Mouse (Mus musculus) hindbrain, embryonic 14.5 days (tissue): ENCODE results near the gene Thoc6. TPM values are rescaled to one million over a fixed set of nuclear protein-coding genes. Genes with fewer than 3 reads are reported as not detected.

ENCODE experiments used
- ATAC-seq: fragments of 200-750 bp; cut with Nextera tagmentation; 2 replicates; pipeline ENCODE4 v1.8.0; 2017; ENCODE audit warnings: moderate number of reproducible peaks, mild to moderate bottlenecking, moderate TSS enrichment, moderate library complexity; ENCODE audit not compliant: low FRiP score
- DNase-seq: peaks from one replicate; pipeline ENCODE4 v3.0.0-alpha.2; 2015; ENCODE audit warnings: low spot score
- H3K27ac ChIP-seq: fragments of 300-500 bp; sonication (generic); 2 replicates; pipeline ENCODE4 v1.5.1; 2014; ENCODE audit warnings: mild to moderate bottlenecking, moderate library complexity
- H3K27me3 ChIP-seq: fragments of 300-500 bp; sonication (generic); 2 replicates; pipeline ENCODE4 v1.6.1; 2014; ENCODE audit warnings: mild to moderate bottlenecking, low read length, mixed read lengths; ENCODE audit not compliant: control insufficient read depth, insufficient read depth
- H3K36me3 ChIP-seq: fragments of 300-500 bp; sonication (generic); replicated peaks from 2 replicates; pipeline ENCODE4 v1.6.1; 2014; ENCODE audit not compliant: control insufficient read depth, insufficient read depth
- H3K4me1 ChIP-seq: fragments of 300-500 bp; sonication (generic); replicated peaks from 2 replicates; pipeline ENCODE4 v1.6.1; 2014; ENCODE audit warnings: antibody characterized with exemption, low read length, mixed read lengths; ENCODE audit not compliant: control insufficient read depth, insufficient read depth
- H3K4me2 ChIP-seq: fragments of 300-500 bp; sonication (generic); replicated peaks from 2 replicates; pipeline ENCODE4 v1.6.1; 2014; ENCODE audit warnings: mild to moderate bottlenecking, moderate library complexity
- H3K4me3 ChIP-seq: fragments of 300-500 bp; sonication (generic); replicated peaks from 2 replicates; pipeline ENCODE4 v1.5.1; 2014; ENCODE audit warnings: mild to moderate bottlenecking, low read length
- H3K9ac ChIP-seq: fragments of 300-500 bp; sonication (generic); 2 replicates; pipeline ENCODE4 v1.6.1; 2014
- H3K9me3 ChIP-seq: fragments of 300-500 bp; sonication (generic); 2 replicates; pipeline ENCODE4 v1.6.1; 2016; ENCODE audit warnings: low read length; ENCODE audit not compliant: control insufficient read depth
- WGBS: fragments of 180-500 bp; shearing (Covaris S2); extraction: QIAGEN DNeasy Blood & Tissue Kit; methylation state at CpG from one replicate; pipeline ENCODE4 v1.1.7; 2014; 5-methylcytosine and 5-hydroxymethylcytosine counted together
- polyA plus RNA-seq: library from polyadenylated mRNA; unstranded; fragments of >200 nt; fragmentation: Nextera tagmentation; extraction: Ambion mirVana; gene quantifications from 2 replicates; pipeline ENCODE4 v1.2.1, GENCODE M21; 2014

Thoc6 gene
- polyA plus RNA-seq, 1 experiment from 2014 or later: 40.0 TPM

- WGBS: 97% methylated on average over 3 of the region's 3 CpGs
- Histone ChIP-seq H3K9ac (no peak overlapping the region), H3K4me3 (no peak overlapping the region), H3K27ac (no peak overlapping the region), H3K4me2 (no peak overlapping the region), H3K4me1 (peaks cover 22% of the 10 kb centered on the region), H3K36me3 (peaks cover 27% of the 10 kb centered on the region), H3K27me3 (peaks cover 20% of the 10 kb centered on the region), H3K9me3 (no peaks in the 10 kb centered on the region)
- no peak for DNase-seq
- ATAC-seq: no peak
Observed at GRCm38 (mm10) chr17:23671519-23671918, 2.2 kb downstream of the Thoc6 start.

GRCm38 (mm10) chr17:23670516-23671074, 3.1 kb downstream of the Thoc6 start:
- ATAC-seq (no peak), DNase-seq (no peak)
- WGBS: 96% methylated on average over 6 of the region's 7 CpGs
- peaks cover 11% of the 10 kb centered on the region for H3K27me3 ChIP-seq
- H3K4me2 ChIP-seq: no peak overlapping the region
- no peak overlapping the region for H3K27ac ChIP-seq
- no peaks in the 10 kb centered on the region for H3K9me3 ChIP-seq
- H3K4me3 ChIP-seq: no peak overlapping the region
- no peak overlapping the region for H3K9ac ChIP-seq
- peaks cover 16% of the 10 kb centered on the region for H3K4me1 ChIP-seq
- peaks cover 28% of the 10 kb centered on the region for H3K36me3 ChIP-seq

GRCm38 (mm10) chr17:23665511-23665910, 8.2 kb downstream of the Thoc6 start:
- DNase-seq (no peak), ATAC-seq (0 out of 2 replicates have a peak, but pooled peaks have one; percentile 25)
- H3K4me2 ChIP-seq: no peak overlapping the region
- H3K9ac ChIP-seq: no peak overlapping the region
- 0 out of 2 replicates have a peak, but pooled peaks cover 1% of the 10 kb centered on the region for H3K4me1 ChIP-seq
- no peaks in the 10 kb centered on the region for H3K9me3 ChIP-seq
- no peak overlapping the region for H3K4me3 ChIP-seq
- H3K27ac ChIP-seq: no peak overlapping the region
- peaks cover 21% of the 10 kb centered on the region for H3K27me3 ChIP-seq
- H3K36me3 ChIP-seq: peaks cover 28% of the 10 kb centered on the region
- 76% methylated on average over 14 of the region's 14 CpGs for WGBS

GRCm38 (mm10) chr17:23664556-23665021, 9.1 kb downstream of the Thoc6 start:
- ATAC-seq (no peak), DNase-seq (peak; percentile 75)
- H3K9me3 ChIP-seq: no peaks in the 10 kb centered on the region
- H3K36me3 ChIP-seq: peaks cover 23% of the 10 kb centered on the region
- peaks cover 31% of the 10 kb centered on the region for H3K27me3 ChIP-seq
- 17% methylated on average over 5 of the region's 5 CpGs for WGBS
- H3K27ac ChIP-seq: no peak overlapping the region
- H3K4me1 ChIP-seq: 0 out of 2 replicates have a peak, but pooled peaks cover 3% of the 10 kb centered on the region
- H3K4me2 ChIP-seq: no peak overlapping the region
- H3K9ac ChIP-seq: no peak overlapping the region
- H3K4me3 ChIP-seq: no peak overlapping the region

- Histone ChIP-seq H3K36me3 (peaks cover 1% of the 10 kb centered on the region; the same call in 1 of the 2 replicates), H3K27me3 (peaks cover 34% of the 10 kb centered on the region), H3K4me3 (no peak overlapping the region), H3K9ac (no peak overlapping the region), H3K9me3 (no peaks in the 10 kb centered on the region), H3K4me2 (no peak overlapping the region), H3K4me1 (0 out of 2 replicates have a peak, but pooled peaks cover 3% of the 10 kb centered on the region), H3K27ac (no peak overlapping the region)
- DNase-seq (no peak), ATAC-seq (no peak)
- WGBS: 2% methylated on average over 9 of the region's 9 CpGs
Observed at GRCm38 (mm10) chr17:23661526-23661925, 12.2 kb downstream of the Thoc6 start.

GRCm38 (mm10) chr17:23660876-23661200, 12.8 kb downstream of the Thoc6 start:
- WGBS: 6% methylated on average over 14 of the region's 14 CpGs
- Histone ChIP-seq H3K9ac (no peak overlapping the region), H3K4me3 (no peak overlapping the region), H3K36me3 (no peaks in the 10 kb centered on the region), H3K4me1 (0 out of 2 replicates have a peak, but pooled peaks cover 3% of the 10 kb centered on the region), H3K4me2 (no peak overlapping the region), H3K9me3 (no peaks in the 10 kb centered on the region), H3K27ac (no peak overlapping the region), H3K27me3 (peaks cover 34% of the 10 kb centered on the region)
- DNase-seq: no peak
- ATAC-seq: no peak

- Histone ChIP-seq H3K9ac (no peak within 1 kb of the TSS), H3K4me1 (0 out of 2 replicates have a peak, but pooled peaks cover 3% of the 10 kb centered on the region), H3K9me3 (no peaks in the 10 kb centered on the region), H3K27ac (no peak within 1 kb of the TSS), H3K27me3 (peaks cover 34% of the 10 kb centered on the region), H3K4me2 (no peak within 1 kb of the TSS), H3K4me3 (no peak within 1 kb of the TSS), H3K36me3 (no peaks in the 10 kb centered on the region)
- DNase-seq (no peak), ATAC-seq (no peak)
- WGBS: 4% methylated on average over 27 of the region's 27 CpGs
Observed at GRCm38 (mm10) chr17:23660117-23660875, 13.4 kb downstream of the Thoc6 start, which contains the start of gene Bicdl2. TSS of gene Bicdl2 (plus strand) at chr17:23660506.

GRCm38 (mm10) chr17:23658450-23658849, 15.2 kb downstream of the Thoc6 start:
- Histone ChIP-seq H3K27ac (no peak overlapping the region), H3K9ac (no peak overlapping the region), H3K36me3 (no peaks in the 10 kb centered on the region), H3K4me3 (no peak overlapping the region), H3K9me3 (no peaks in the 10 kb centered on the region), H3K27me3 (peaks cover 34% of the 10 kb centered on the region), H3K4me2 (no peak overlapping the region), H3K4me1 (0 out of 2 replicates have a peak, but pooled peaks cover 3% of the 10 kb centered on the region)
- DNase-seq (no peak), ATAC-seq (no peak)
- WGBS: 86% methylated on average over 3 of the region's 3 CpGs

- H3K27ac ChIP-seq: no peak overlapping the region
- DNase-seq: no peak
- no peaks in the 10 kb centered on the region for H3K9me3 ChIP-seq
- H3K36me3 ChIP-seq: no peaks in the 10 kb centered on the region
- no peak overlapping the region for H3K9ac ChIP-seq
- H3K27me3 ChIP-seq: peaks cover 2% of the 10 kb centered on the region
- H3K4me2 ChIP-seq: no peak overlapping the region
- WGBS: 59% methylated on average over 2 of the region's 2 CpGs
- H3K4me1 ChIP-seq: no peaks in the 10 kb centered on the region
- no peak for ATAC-seq
- no peak overlapping the region for H3K4me3 ChIP-seq
Observed at GRCm38 (mm10) chr17:23654410-23654809, 19.3 kb downstream of the Thoc6 start.
